Mouse (Mus musculus) adrenal gland, adult (tissue): ENCODE results near the gene Gm14418.

Source experiments
- DNase-seq, 2 experiments: peaks; one replicate each; pipeline ENCODE4 v3.0.0; 2022 to 2023; ENCODE audit warnings: low spot score in 1 of 2; ENCODE audit not compliant: inconsistent age in 2 of 2

Gene Gm14418

DNA sequence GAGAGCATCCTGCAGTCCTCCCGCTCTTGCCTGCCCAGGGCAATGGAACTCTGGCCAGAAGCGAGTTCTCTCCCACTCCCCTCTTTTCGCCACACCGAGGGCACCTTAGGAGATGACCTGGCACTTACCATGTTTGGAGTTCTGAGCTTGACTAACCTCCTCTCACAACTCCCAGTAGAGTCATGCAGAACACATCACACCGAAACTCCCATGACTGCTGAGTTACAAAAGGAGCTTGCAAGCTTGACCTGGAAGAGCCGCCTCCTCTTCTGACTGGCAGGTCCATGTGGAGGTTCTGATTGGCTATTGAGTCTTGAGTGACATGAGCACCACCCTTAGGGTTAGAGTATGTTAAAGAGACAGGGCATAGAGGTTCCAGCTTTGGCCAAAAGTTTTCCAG, at the start of gene Gm14418:
Gene Gm14418 (minus strand): TSS at position 225 of the 400 bp plus-strand sequence.
- peak; percentile 8 to 47 for DNase-seq
